Mouse (Mus musculus) left cerebral cortex, adult 8-10 months (tissue): ENCODE measurements around the gene Lrrk2. TPM values are rescaled to one million over a fixed set of nuclear protein-coding genes. Genes with fewer than 3 reads are reported as not detected.
"Not testable (repeated sequence)": the region's sequence is repeated elsewhere in the genome, so short reads cannot be mapped to it uniquely, and the experiment has no call there.

ENCODE experiments used
- DNase-seq, 2 experiments: peaks; one replicate each; pipeline ENCODE4 v3.0.0; 2022; ENCODE audit warnings: low spot score in 2 of 2
- total RNA-seq, 4 experiments: library from RNA; stranded (reverse); gene quantifications; 2 replicates each; pipeline ENCODE4 v1.2.4; 2022

Lrrk2 gene
- total RNA-seq, 4 experiments from 2014 or later = 41.1 to 74.7 (median 52.5) TPM

DNA sequence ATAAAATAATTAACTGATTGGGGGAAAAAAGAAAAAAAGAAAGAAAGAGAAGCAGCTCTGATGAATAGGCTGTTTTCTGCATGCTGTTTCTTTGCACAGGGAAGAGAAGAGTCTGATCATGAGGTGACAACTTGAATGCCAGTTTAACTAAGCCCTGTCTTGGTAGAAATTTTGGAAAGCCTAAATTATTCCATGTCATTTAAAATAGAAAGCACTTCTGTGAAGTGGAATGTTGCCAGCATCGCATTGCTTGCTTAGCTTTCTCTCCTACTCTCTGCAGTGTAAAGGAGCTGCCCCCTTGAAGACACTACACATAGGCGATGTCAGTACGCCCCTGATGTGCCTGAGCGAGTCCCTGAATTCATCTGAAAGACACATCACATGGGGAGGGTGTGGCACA lies 133.5 kb downstream of the Lrrk2 start:
- DNase-seq = no peak

DNA sequence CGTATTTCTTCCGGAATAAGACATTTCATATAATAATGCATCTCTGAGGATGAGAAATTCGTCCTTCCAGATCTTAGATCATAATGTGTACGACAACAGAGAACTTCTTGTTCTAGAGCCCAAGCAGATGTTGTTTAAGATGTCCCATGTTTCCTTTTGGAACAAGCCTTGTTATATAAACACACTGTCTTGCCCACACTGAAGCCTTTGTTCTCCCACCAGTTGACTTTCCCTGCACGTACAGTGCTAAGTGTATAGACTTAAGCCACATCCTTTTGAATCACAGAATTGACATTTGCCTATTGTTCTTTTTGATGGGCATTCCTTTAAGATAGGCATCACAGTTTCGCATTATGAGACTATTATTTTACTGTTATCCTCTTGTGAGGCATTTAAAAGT lies 162.3 kb downstream of the Lrrk2 start:
- DNase-seq = no peak

DNA sequence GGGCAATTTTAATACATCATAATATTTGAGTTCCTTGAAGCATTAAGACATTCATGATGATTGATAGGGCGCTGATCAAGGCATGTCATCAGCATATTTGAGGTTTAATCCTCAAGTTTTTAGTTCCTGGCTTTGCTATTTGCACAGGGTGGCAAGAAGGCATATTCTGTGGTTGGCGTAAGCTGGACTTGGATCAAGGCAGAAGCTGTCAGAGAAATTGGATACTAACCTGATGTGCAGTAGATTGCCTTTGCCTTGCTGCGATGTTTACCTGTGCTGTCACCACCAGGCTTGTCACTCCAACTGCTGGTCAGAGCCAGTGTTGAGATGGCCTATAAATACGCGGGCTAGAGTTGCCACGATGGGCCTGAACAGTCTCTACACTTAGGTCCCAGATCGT lies 165.0 kb downstream of the Lrrk2 start, which contains the start of gene Smgc:
Gene Smgc, plus strand, starts transcription at position 301 of the 400 bp plus-strand sequence.
- DNase-seq = no peak

DNA sequence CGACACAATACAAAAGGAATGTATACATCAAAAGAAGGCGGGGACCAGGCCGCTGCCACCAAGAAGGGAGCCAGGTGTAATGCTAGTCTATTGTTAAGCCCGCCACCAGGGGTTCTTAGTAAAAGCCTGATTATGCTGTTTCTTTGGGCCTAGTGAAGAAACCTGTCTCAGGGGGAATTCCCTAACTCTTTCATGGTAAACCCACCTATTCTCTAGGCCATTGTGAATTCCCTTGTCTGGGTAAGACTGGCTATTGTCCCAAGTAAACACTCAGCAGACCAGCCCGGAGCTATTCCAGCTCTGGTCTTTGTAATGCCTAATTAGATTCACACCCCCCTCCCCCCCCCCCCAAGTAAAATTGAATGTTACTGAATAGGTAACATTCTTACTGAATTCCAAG lies 191.2 kb downstream of the Lrrk2 start:
- not testable (repeated sequence) for DNase-seq

Other genes with a start within 250 kb of the Lrrk2 start
- 100 to 1,000 TPM in 2 of 4 experiments, 10 to 100 TPM in 2; 89.4 to 110 (median 99.6) TPM for gene Slc2a13, start 99.9 kb upstream of the Lrrk2 start, total RNA-seq
- gene Smgc, start 165.1 kb downstream of the Lrrk2 start, total RNA-seq = not detected